Mouse (Mus musculus): ENCODE data around the gene E4f1. TPM values are rescaled to one million over a fixed set of nuclear protein-coding genes. Genes with fewer than 3 reads are reported as not detected.

The E4f1 gene
- 36.0 and 36.4 TPM in 2 replicates for polyA plus RNA-seq (2012; rRNA removed)

GRCm38 (mm10) chr17:24469910-24470602 lies at the start of gene E4f1, which contains the start of gene Pgp:
TSS of gene E4f1 (minus strand) at chr17:24470313.
TSS of gene Pgp (plus strand) at chr17:24470392.

GRCm38 (mm10) chr17:24488186-24488661 lies 18.1 kb upstream of the E4f1 start, which contains the start of gene Caskin1:
TSS of gene Caskin1 (plus strand) at chr17:24488601.

GRCm38 (mm10) chr17:24478663-24479380 lies 8.7 kb upstream of the E4f1 start, which contains the start of gene Mlst8:
TSS of gene Mlst8 (minus strand) at chr17:24479078.

GRCm38 (mm10) chr17:24473612-24474275 lies 3.6 kb upstream of the E4f1 start, which contains the start of gene Bricd5:
TSS of gene Bricd5 (plus strand) at chr17:24473884.

GRCm38 (mm10) chr17:24442632-24443155 lies 27.4 kb downstream of the E4f1 start, which contains the start of gene Dnase1l2:
TSS of gene Dnase1l2 (minus strand) at chr17:24443105.

GRCm38 (mm10) chr17:24426471-24427169 lies 43.5 kb downstream of the E4f1 start, which contains the start of gene Eci1:
TSS of gene Eci1 (plus strand) at chr17:24426641.

GRCm38 (mm10) chr17:24414230-24414976 lies 55.7 kb downstream of the E4f1 start, which contains the start of gene Rnps1:
TSS of gene Rnps1 (plus strand) at chr17:24414565.

Other genes starting within 250 kb of the E4f1 start
- 2.8 and 4.9 TPM in 2 replicates for gene Tedc2, start 249.5 kb downstream of the E4f1 start, polyA plus RNA-seq (2012; rRNA removed)
- 2.5 and 3.2 TPM in 2 replicates for gene Ccnf, start 218.8 kb downstream of the E4f1 start, polyA plus RNA-seq (2012; rRNA removed)
- not detected in 2 replicates for gene Abca17, start 119.2 kb downstream of the E4f1 start, polyA plus RNA-seq (2012; rRNA removed)
- 21.6 and 28.9 TPM in 2 replicates for gene Abca3, start 118.4 kb downstream of the E4f1 start, polyA plus RNA-seq (2012; rRNA removed)
- gene Rnps1, start 55.7 kb downstream of the E4f1 start, polyA plus RNA-seq (2012; rRNA removed), result 34.7 and 57.6 TPM in 2 replicates
- 36.9 and 55.2 TPM in 2 replicates for gene Eci1, start 43.7 kb downstream of the E4f1 start, polyA plus RNA-seq (2012; rRNA removed)
- 14.8 and 19.5 TPM in 2 replicates for gene Dnase1l2, start 27.2 kb downstream of the E4f1 start, polyA plus RNA-seq (2012; rRNA removed)
- 31.9 and 71.4 TPM in 2 replicates for gene Pgp, start 79 bp upstream of the E4f1 start, polyA plus RNA-seq (2012; rRNA removed)
- gene Bricd5, start 3.6 kb upstream of the E4f1 start, polyA plus RNA-seq (2012; rRNA removed), result 0.89 and 2.0 TPM in 2 replicates
- gene Mlst8, start 8.8 kb upstream of the E4f1 start, polyA plus RNA-seq (2012; rRNA removed), result 17.7 and 18.0 TPM in 2 replicates
- 0.31 and 0.43 TPM in 2 replicates for gene Caskin1, start 18.3 kb upstream of the E4f1 start, polyA plus RNA-seq (2012; rRNA removed)
- gene Traf7, start 57.6 kb upstream of the E4f1 start, polyA plus RNA-seq (2012; rRNA removed), result 69.9 and 81.7 TPM in 2 replicates
- gene Rab26, start 63.9 kb upstream of the E4f1 start, polyA plus RNA-seq (2012; rRNA removed), result 0.52 and 0.64 TPM in 2 replicates
- gene Pkd1, start 79.5 kb upstream of the E4f1 start, polyA plus RNA-seq (2012; rRNA removed), result 28.7 and 31.6 TPM in 2 replicates
- gene Tsc2, start 162.3 kb upstream of the E4f1 start, polyA plus RNA-seq (2012; rRNA removed), result 76.4 and 92.7 TPM in 2 replicates
- 4.2 and 7.1 TPM in 2 replicates for gene Nthl1, start 162.4 kb upstream of the E4f1 start, polyA plus RNA-seq (2012; rRNA removed)
- gene Slc9a3r2, start 180.0 kb upstream of the E4f1 start, polyA plus RNA-seq (2012; rRNA removed), result 79.0 and 91.9 TPM in 2 replicates
- gene Npw, start 188.1 kb upstream of the E4f1 start, polyA plus RNA-seq (2012; rRNA removed), result 82.5 and 162 TPM in 2 replicates
- 38.5 and 39.1 TPM in 2 replicates for gene Zfp598, start 199.4 kb upstream of the E4f1 start, polyA plus RNA-seq (2012; rRNA removed)
- gene Syngr3, start 219.6 kb upstream of the E4f1 start, polyA plus RNA-seq (2012; rRNA removed), result 1.4 and 1.7 TPM in 2 replicates
- 7.2 and 30.2 TPM in 2 replicates for gene Gfer, start 225.8 kb upstream of the E4f1 start, polyA plus RNA-seq (2012; rRNA removed)
- 11.3 and 12.3 TPM in 2 replicates for gene Noxo1, start 225.9 kb upstream of the E4f1 start, polyA plus RNA-seq (2012; rRNA removed)
- 25.5 and 30.0 TPM in 2 replicates for gene Tbl3, start 237.3 kb upstream of the E4f1 start, polyA plus RNA-seq (2012; rRNA removed)
- gene Rnf151, start 247.8 kb upstream of the E4f1 start, polyA plus RNA-seq (2012; rRNA removed), result 0.13 and 0.33 TPM in 2 replicates
- gene Rps2, start 247.8 kb upstream of the E4f1 start, polyA plus RNA-seq (2012; rRNA removed), result 1,596 and 3,241 TPM in 2 replicates

All from stomach, adult 2 months (tissue).